Mouse (Mus musculus): ENCODE data around the gene Dnmt3l.

The Dnmt3l gene

GRCm38 (mm10) chr10:78031987-78032386 is 9.8 kb upstream of the Dnmt3l start:
- no peak for DNase-seq (ENCODE audit: low spot score in 2 of 2)

DNA sequence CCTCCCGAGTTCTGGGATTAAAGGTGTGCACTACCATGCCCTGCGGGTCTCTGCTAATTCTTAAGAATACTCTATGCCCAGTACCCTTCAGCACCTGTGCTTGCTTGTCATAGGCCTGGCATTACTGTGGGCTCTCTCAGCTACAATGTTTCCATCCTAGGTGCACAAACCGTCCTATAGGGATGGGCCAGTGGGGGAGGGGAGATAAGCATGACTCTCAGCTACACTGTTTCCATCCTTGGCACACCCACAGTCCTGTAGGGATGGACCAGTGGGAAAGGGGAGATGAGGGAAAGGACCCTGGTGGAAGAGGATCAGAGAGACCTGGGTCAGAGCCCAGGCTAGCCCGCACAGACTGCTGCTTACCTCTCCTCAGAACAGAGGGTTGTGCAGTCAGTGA is 4.6 kb upstream of the Dnmt3l start:
- DNase-seq (ENCODE audit: low spot score in 2 of 2): no peak

GRCm38 (mm10) chr10:78042096-78042495 is 349 bp downstream of the Dnmt3l start:
- no peak for DNase-seq (ENCODE audit: low spot score in 2 of 2)

GRCm38 (mm10) chr10:78042697-78043405 is 1.1 kb downstream of the Dnmt3l start:
- DNase-seq (ENCODE audit: low spot score in 2 of 2): no peak

- DNase-seq (ENCODE audit: low spot score in 2 of 2): peak; percentile 85 to 88
Observed at GRCm38 (mm10) chr10:78043406-78043836, 1.7 kb downstream of the Dnmt3l start, which contains the start of gene Aire. TSS of gene Aire (minus strand) at chr10:78043610.

DNA sequence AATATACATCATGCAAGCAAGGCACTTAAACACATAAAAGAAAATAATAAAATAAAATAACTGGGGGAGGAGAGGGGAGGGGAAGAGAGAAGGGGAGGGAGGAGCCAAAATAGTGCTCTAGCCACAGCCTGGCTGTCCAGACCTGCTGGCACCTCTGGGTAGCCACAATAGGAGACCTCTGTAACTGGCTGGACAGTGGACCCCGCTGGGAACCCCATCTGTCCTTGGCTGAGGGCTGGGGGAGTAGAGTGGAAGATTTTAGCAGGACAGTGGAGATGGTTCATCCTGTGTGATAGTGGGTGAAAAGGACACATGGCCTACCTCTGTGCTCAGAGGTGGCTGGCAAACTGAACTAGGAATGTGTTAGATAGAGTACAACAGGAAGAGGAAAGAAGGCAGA is 2.8 kb downstream of the Dnmt3l start:
- no peak for DNase-seq (ENCODE audit: low spot score in 2 of 2)

- DNase-seq (ENCODE audit: low spot score in 2 of 2): no peak
Observed at GRCm38 (mm10) chr10:78046388-78046787, 4.6 kb downstream of the Dnmt3l start.

DNA sequence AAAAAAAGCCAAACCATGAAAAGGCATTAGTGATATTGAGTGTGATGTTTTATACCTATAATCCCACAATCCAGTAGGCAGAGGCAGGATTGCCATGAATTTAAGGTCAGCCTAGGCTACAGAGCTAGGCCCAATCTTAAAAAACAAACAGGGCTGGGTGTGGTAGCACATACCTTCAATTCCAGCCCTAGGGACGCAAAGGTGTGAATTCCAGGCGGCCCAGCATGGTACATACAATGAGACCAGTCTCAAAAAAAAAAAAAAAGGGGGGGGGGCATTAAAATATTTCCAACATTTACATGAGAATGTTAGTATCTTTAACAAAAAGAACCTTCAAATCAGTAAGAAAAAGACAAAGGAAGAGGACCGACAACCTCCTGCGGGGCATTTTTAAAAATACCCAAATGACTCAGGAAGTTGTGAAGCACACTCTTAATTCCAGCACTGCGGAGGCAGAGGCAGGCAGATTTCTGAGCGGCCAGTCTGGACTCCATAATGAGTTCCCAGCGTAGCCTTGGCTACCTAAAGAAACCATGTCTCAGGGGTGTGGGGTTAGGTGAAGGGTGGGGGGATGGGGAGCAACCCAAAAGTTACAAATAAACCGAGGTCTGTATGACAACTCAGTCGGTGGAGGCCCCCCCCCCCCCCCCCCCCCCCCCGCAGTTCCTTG is 6.4 kb downstream of the Dnmt3l start:
- no peak for DNase-seq (ENCODE audit: low spot score in 2 of 2)

DNA sequence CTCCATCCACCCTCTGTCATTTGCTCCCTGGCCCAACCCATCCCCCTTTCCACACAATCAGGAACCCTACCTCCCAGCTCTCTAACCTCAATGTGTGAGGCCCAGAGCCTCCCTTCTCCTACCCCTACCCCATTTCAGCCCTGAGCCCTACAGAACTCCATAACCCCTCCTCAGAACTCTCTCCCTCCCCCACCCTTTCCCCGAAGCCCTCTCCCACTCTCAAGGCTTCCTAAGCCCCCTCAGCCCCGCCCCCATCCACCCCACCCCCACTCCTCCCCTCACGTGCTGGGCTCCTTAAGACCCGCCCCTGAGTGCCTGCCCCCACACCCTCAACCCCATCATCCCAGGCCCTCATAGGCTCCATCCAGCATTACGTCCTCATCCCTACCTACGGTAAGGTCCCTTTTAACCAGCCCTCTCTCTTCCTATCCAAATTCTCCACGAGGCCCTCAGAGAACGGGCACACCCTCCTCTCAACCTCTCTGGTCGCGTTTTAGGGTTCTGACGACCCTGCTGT is 7.8 kb downstream of the Dnmt3l start:
- no peak for DNase-seq (ENCODE audit: low spot score in 2 of 2)

- DNase-seq (ENCODE audit: low spot score in 2 of 2): no peak
Observed at GRCm38 (mm10) chr10:78054633-78055565, 13.2 kb downstream of the Dnmt3l start.

GRCm38 (mm10) chr10:78057056-78057455 is 15.3 kb downstream of the Dnmt3l start:
- no peak for DNase-seq (ENCODE audit: low spot score in 2 of 2)

GRCm38 (mm10) chr10:78063122-78063521 is 21.4 kb downstream of the Dnmt3l start:
- DNase-seq (ENCODE audit: low spot score in 2 of 2): no peak

- no peak for DNase-seq (ENCODE audit: low spot score in 2 of 2)
Observed at GRCm38 (mm10) chr10:78067226-78067625, 25.5 kb downstream of the Dnmt3l start.

DNA sequence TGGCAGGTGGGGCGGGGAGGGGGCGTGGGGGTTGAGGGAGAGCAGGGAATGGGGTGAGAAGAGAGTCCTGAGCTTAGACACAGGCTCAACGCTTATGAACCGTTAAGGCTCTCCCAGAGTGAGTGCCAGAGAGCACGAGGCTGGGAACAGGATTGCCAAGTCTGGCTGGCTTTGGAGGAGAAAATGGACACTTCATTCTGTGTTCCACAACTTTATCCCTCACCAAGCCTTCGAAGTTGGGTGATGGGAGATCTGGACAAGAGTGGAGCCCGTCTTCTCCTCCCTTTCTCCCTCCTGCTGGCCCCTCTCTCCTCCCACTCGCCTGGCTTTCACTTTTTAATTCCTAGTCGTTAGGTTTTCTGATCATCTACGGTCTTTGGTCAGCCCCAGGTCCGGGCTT is 26.8 kb downstream of the Dnmt3l start:
- no peak for DNase-seq (ENCODE audit: low spot score in 2 of 2)

GRCm38 (mm10) chr10:78069101-78070011 is 27.6 kb downstream of the Dnmt3l start, which contains the start of gene Icosl:
TSS of gene Icosl (plus strand) at chr10:78069302.
- DNase-seq (ENCODE audit: low spot score in 2 of 2): peak; percentile 33 to 57

- no peak for DNase-seq (ENCODE audit: low spot score in 2 of 2)
Observed at GRCm38 (mm10) chr10:78074151-78074550, 32.4 kb downstream of the Dnmt3l start.

GRCm38 (mm10) chr10:78074977-78075376 is 33.2 kb downstream of the Dnmt3l start:
- peak in 1 of 2 experiments; percentile 24 for DNase-seq (ENCODE audit: low spot score in 2 of 2)

DNA sequence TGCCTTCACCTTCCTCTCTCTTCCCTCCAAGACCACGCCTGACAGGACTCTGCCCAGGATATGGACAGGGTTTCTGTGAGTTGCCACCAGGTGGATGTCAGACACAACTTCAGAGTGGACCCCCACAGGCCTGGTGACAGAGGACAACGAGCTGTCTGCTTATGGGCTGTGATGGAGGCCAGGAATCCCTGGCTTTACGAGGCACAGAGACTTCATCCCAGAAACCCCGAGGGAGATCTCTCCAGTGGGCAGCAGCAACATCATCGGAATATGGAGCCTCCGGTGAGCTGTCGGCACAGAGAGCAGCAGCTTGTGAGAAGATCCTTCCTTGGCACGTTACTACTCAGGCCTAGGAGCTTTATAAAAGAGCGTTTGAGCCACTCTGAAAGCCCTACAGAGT is 36.1 kb downstream of the Dnmt3l start:
- DNase-seq (ENCODE audit: low spot score in 2 of 2): no peak

DNA sequence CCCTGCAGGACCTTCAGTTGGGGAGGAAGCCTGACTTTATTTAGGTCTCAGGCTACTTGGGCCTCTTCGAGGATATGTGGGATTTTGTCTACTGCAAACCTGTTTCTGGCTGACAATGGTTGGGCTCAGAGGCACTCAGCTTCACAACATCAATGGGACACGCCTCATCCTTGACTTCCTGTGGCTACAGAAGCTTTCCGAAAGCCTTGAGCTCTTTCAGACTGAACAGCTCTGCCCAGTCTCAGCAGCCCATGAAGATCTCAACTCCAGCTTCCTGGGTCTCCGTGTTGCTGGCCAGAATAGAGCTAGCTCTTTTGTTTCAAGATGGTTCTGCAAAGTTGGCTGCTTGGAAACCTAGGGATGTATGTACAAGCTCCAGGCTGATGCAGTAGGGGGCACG is 36.5 kb downstream of the Dnmt3l start:
- DNase-seq (ENCODE audit: low spot score in 2 of 2): no peak

DNA sequence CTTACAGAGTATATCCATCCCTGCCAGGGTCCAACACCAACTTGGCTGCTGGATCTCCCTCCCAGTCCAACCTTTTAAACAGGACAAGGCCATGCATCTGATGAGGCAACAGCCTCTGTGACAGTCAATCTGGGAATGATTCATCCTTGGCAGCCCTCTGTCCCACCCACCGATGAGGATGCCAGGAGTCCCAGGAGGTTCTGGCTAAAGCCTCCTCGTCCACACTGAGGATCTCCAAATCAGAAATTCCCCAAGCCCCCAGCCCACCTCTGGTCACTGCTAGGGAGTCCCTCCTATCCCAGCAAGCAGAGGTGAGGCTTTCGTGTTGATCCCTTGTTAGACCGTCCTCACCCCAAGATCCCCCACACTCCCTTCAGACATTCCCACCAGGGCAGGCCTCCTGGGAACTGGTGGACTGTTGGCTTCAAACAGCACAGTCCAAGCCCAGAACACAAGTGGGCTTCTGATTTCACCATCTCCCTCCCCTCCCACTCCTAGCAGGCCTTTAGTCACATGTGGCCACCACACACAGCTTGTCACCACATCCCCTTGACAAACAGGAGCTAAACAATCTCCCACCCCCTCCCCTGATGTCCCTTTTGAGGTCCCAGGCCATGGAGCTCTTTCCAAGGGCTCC is 38.3 kb downstream of the Dnmt3l start:
- no peak for DNase-seq (ENCODE audit: low spot score in 2 of 2)
